Mouse (Mus musculus) kidney, embryonic 14.5 days (tissue): ENCODE measurements at regions not wholly inside any gene's neighbourhood (a gene's known extent, or its start where the extent isn't known, plus 50 kb on each side); places are given as distances from the start of the nearest gene placed in this dataset.

Experiments
- ATAC-seq: fragments of 200-750 bp; cut with Nextera tagmentation; 2 replicates; pipeline ENCODE4 v1.8.0; 2017; ENCODE audit warnings: moderate number of reproducible peaks, mild to moderate bottlenecking, moderate TSS enrichment, moderate library complexity; ENCODE audit not compliant: low FRiP score, low TSS enrichment
- H3K27ac ChIP-seq: fragments of 300-500 bp; sonication (generic); 2 replicates; pipeline ENCODE4 v1.5.1; 2014; ENCODE audit warnings: low read depth, mild to moderate bottlenecking, low read length, moderate library complexity, mixed read lengths
- H3K27me3 ChIP-seq: fragments of 300-500 bp; sonication (generic); 2 replicates; pipeline ENCODE4 v1.6.1; 2014; ENCODE audit warnings: mild to moderate bottlenecking, low read length; ENCODE audit not compliant: control insufficient read depth, insufficient read depth
- H3K36me3 ChIP-seq: fragments of 300-500 bp; sonication (generic); 2 replicates; pipeline ENCODE4 v1.6.1; 2014; ENCODE audit warnings: low read length, mixed read lengths; ENCODE audit not compliant: control insufficient read depth, insufficient read depth
- H3K4me1 ChIP-seq: fragments of 300-500 bp; sonication (generic); 2 replicates; pipeline ENCODE4 v1.6.1; 2014; ENCODE audit warnings: low read length, mixed read lengths; ENCODE audit not compliant: control insufficient read depth, insufficient read depth
- H3K4me2 ChIP-seq: fragments of 300-500 bp; sonication (generic); replicated peaks from 2 replicates; pipeline ENCODE4 v1.6.1; 2014; ENCODE audit warnings: low read depth, mild to moderate bottlenecking, low read length
- H3K4me3 ChIP-seq: fragments of 300-500 bp; sonication (generic); 2 replicates; pipeline ENCODE4 v1.5.1; 2014; ENCODE audit warnings: mild to moderate bottlenecking, low read length
- H3K9ac ChIP-seq: fragments of 300-500 bp; sonication (generic); 2 replicates; pipeline ENCODE4 v1.6.1; 2014; ENCODE audit warnings: low read depth, mild to moderate bottlenecking, low read length, moderate library complexity
- H3K9me3 ChIP-seq: fragments of 300-500 bp; sonication (generic); 2 replicates; pipeline ENCODE4 v1.6.1; 2016; ENCODE audit warnings: low read length; ENCODE audit not compliant: control insufficient read depth
- WGBS: fragments of 180-500 bp; shearing (Covaris S2); extraction: QIAGEN DNeasy Blood & Tissue Kit; methylation state at CpG from one replicate; pipeline ENCODE4 v1.1.7; 2014; 5-methylcytosine and 5-hydroxymethylcytosine counted together

DNA sequence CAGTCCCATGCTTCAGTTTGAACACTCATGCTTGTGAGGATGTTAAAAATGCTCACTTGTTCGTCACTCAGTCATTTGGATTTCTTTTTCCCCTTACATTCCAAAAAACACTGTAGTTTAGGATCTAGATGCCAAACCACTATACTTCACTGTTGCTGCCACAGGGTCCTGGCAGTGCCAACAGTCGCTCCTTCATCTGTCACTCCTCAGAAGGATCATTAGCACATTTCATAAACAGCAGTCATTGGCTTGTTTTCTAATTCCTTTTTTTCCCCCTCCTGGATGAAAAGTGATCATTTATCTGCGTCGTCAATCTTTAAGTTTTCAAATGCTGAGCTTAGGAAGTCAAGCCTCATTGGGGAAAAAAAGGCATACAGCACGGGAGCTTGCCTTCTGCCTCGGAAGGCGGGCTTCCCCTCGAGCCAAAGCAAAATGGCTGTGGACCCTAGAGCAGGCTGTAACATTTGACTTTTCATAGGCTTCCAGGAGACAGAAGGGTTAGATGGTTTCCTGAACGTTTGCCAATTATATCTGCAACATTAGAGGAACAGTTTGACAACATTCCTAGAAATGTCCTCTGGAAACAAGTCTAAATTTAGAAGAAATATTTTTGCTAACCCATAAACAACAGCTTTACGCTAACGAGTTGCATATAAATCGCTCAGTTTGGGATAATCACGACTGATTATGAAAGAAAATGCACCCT is 95.6 kb upstream of the Fat1 start:
- 70% methylated on average over 13 of the region's 13 CpGs for WGBS
- ATAC-seq, result no peak
- H3K9ac ChIP-seq, result no peak overlapping the region
- H3K27ac ChIP-seq, result no peak overlapping the region
- no peak overlapping the region for H3K4me2 ChIP-seq
- H3K27me3 ChIP-seq, result no peaks in the 10 kb centered on the region
- no peaks in the 10 kb centered on the region for H3K4me1 ChIP-seq
- H3K4me3 ChIP-seq, result no peak overlapping the region
- H3K9me3 ChIP-seq, result no peaks in the 10 kb centered on the region
- H3K36me3 ChIP-seq, result no peaks in the 10 kb centered on the region

DNA sequence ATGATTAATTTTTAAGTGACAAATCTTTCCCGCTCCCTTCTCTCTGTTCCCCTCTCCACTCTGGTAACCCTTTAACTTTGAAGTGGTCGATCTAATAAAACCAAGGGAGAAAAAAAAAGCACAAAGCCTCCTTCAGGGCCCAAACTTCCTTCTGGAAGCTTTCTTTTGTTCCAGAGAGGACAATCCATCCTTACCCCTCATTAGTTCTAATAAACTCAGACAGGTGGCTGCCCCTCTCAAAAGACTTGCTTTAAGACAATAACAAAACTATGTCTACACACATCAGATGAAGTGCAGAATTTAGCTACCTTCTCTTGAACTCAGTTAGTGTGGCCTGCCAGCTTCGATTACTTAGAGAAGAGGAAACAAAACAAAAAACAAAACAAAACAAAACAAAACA is 94.6 kb upstream of the Fat1 start:
- Histone ChIP-seq H3K9ac (no peak overlapping the region), H3K27ac (no peak overlapping the region), H3K9me3 (no peaks in the 10 kb centered on the region), H3K4me3 (no peak overlapping the region), H3K36me3 (no peaks in the 10 kb centered on the region), H3K27me3 (no peaks in the 10 kb centered on the region), H3K4me1 (no peaks in the 10 kb centered on the region), H3K4me2 (no peak overlapping the region)
- no peak for ATAC-seq
- 45% methylated on average over 3 of the region's 3 CpGs for WGBS

DNA sequence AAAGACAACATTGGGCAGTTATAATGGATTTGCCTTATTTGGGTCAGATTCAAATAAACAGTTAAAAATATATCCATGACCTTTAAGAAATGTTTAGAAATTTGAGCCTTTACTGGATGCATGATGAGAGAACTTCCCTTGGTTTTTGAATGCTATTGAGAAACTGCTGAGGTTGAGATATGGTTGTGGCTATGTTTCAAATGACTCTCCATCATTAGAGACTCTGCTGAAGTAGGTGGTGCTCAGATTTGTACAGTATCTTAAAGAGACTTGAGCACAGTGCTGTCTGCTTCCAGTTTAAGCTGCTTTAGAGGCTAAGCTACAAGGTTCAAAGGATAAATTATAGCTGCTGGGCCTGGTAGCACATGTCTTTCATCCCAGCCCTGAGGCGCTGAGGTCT is 90.9 kb upstream of the Fat1 start:
- 91% methylated on average over 1 of the region's 1 CpGs for WGBS
- no peaks in the 10 kb centered on the region for H3K9me3 ChIP-seq
- no peaks in the 10 kb centered on the region for H3K36me3 ChIP-seq
- H3K4me1 ChIP-seq, result no peaks in the 10 kb centered on the region
- no peak overlapping the region for H3K27ac ChIP-seq
- no peak overlapping the region for H3K4me2 ChIP-seq
- H3K27me3 ChIP-seq, result no peaks in the 10 kb centered on the region
- H3K9ac ChIP-seq, result no peak overlapping the region
- no peak overlapping the region for H3K4me3 ChIP-seq
- ATAC-seq, result no peak

DNA sequence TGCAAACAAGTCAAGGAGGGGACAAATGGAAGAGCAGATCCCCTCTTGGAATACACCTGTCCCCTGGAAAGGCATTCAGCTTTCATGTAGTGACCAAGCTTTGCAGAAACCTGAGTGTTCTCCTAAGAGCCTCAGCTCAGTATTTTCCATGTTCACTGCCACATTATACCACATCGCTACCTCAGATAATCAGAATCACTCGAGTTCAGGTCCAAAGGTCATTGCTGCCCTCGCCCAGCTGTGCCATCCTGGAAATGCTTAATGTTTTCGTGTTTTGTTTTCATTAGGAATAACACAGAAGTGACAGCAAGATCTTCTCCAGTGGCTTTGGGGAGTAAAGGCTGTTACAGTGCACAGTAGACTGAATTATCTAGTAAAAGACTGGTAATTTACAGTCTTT is 83.0 kb upstream of the Fat1 start:
- H3K4me1 ChIP-seq, result no peaks in the 10 kb centered on the region
- H3K4me3 ChIP-seq, result no peak overlapping the region
- no peak overlapping the region for H3K9ac ChIP-seq
- ATAC-seq, result no peak
- H3K4me2 ChIP-seq, result no peak overlapping the region
- 62% methylated on average over 4 of the region's 4 CpGs for WGBS
- H3K9me3 ChIP-seq, result no peaks in the 10 kb centered on the region
- H3K27ac ChIP-seq, result no peak overlapping the region
- no peaks in the 10 kb centered on the region for H3K36me3 ChIP-seq
- H3K27me3 ChIP-seq, result no peaks in the 10 kb centered on the region

DNA sequence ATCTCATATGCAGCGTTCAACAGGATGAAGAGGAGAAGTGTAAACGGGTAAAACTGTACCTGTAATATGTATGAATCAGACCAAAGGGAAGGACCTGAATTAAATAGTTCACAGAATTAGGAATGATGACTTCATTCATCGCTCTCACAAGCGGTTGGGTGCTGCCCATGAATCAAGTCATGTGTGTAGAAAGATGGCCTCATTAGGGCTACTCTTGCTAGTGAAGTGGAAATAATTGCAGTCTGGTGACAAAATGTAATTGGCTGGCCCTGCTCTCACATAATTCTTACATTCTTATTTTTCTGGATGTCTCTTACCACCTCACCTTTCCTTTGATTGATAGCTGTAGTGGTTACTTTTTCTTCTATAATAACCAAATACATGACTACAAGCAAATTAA is 80.1 kb upstream of the Fat1 start:
- no peak for ATAC-seq
- 89% methylated on average over 4 of the region's 4 CpGs for WGBS
- Histone ChIP-seq H3K27me3 (no peaks in the 10 kb centered on the region), H3K9ac (no peak overlapping the region), H3K4me3 (no peak overlapping the region), H3K4me2 (no peak overlapping the region), H3K27ac (no peak overlapping the region), H3K9me3 (no peaks in the 10 kb centered on the region), H3K36me3 (no peaks in the 10 kb centered on the region), H3K4me1 (no peaks in the 10 kb centered on the region)

DNA sequence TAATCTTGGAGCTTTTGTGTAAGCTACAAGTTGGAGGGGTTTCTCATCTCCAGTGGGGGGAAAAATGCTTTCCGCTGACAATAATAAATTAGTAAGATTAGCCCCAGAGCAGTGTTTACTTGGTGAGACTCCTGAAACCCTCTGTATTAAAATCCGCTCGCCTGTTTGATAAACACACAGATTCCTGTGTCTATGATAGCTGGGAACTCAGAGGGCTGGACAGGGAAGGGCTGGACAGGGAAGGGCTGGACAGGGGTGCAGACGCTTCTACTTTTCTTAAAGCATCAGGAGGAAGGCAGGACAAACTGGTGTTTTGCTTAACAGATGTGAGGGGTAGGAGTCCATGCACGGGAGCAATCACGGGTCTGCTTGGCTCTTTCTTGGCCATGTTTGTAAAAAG is 68.0 kb upstream of the Fat1 start:
- 49% methylated on average over 6 of the region's 6 CpGs for WGBS
- H3K4me2 ChIP-seq, result no peak overlapping the region

DNA sequence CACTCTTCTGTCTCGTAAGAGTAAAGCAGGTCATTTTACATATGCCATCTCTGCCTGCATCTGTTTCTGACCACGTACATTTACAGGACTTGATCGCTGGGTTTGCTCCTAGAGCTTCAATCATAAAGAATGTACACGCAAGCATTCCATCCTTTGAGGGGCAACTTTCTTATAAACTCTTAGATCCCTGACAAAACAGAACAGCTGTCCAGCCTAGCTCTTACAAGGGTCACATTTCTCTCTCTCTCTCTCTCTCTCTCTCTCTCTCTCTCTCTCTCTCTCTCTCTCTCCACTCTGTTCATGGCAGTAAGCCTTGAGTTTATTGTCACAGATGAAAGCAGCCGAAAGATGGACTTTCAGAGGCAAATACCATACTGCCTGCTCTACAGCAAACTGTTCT is 67.6 kb upstream of the Fat1 start:
- ATAC-seq, result no peak
- Histone ChIP-seq H3K4me3 (no peak overlapping the region), H3K9ac (no peak overlapping the region), H3K4me2 (no peak overlapping the region), H3K36me3 (no peaks in the 10 kb centered on the region), H3K27ac (no peak overlapping the region), H3K27me3 (no peaks in the 10 kb centered on the region), H3K9me3 (no peaks in the 10 kb centered on the region), H3K4me1 (0 out of 2 replicates have a peak, but pooled peaks cover 5% of the 10 kb centered on the region)
- WGBS, result 78% methylated on average over 5 of the region's 5 CpGs

More for the DNA sequence above, 68.0 kb upstream of the Fat1 start:
- Histone ChIP-seq H3K9me3 (no peaks in the 10 kb centered on the region), H3K36me3 (no peaks in the 10 kb centered on the region), H3K27me3 (no peaks in the 10 kb centered on the region), H3K4me1 (0 out of 2 replicates have a peak, but pooled peaks cover 5% of the 10 kb centered on the region), H3K4me3 (no peak overlapping the region), H3K9ac (no peak overlapping the region), H3K27ac (no peak overlapping the region)
- no peak for ATAC-seq

DNA sequence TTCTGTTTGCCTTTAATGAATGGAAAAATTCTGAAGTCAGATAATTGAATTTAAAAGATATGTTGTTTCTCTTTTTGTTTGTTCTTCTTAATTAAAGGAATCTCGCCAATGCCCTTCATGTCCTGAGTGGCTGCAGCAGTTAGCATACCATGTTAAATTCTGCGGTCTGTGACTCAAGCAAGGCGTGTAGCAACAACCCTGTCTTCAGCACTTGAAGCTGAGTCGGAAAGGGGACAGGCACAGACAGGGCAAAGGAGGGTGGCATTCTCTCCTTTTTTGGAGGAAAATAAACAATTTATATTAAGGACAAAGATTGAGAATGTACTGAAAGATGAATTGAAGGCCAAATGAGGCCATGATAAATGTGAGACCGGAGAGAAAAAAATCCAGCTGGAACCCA is 58.2 kb upstream of the Fat1 start:
- no peak overlapping the region for H3K4me3 ChIP-seq
- WGBS, result 35% methylated on average over 5 of the region's 5 CpGs
- ATAC-seq, result no peak
- H3K9me3 ChIP-seq, result no peaks in the 10 kb centered on the region
- no peaks in the 10 kb centered on the region for H3K27me3 ChIP-seq
- H3K4me2 ChIP-seq, result no peak overlapping the region
- H3K36me3 ChIP-seq, result no peaks in the 10 kb centered on the region
- H3K9ac ChIP-seq, result no peak overlapping the region
- H3K27ac ChIP-seq, result no peak overlapping the region
- H3K4me1 ChIP-seq, result no peaks in the 10 kb centered on the region

DNA sequence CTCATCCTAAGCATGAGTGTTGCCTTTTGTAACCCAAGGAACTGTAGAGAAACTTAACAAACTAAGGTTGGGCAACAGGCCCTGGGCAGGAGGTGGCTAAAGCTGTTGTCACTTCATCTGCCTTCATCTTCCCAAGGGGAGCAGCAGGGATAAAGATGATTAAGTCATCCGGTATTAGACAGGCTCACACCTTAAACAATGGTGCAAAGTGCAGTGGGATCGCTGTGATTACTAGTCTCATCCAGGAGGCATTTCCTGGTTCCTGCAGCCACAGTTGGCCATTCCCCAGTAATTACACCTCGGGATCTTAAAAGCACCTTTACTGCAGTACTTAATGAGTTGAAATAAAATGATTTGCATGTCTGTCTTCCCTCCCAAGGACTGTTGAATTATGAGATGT is 57.0 kb upstream of the Fat1 start:
- WGBS, result 32% methylated on average over 3 of the region's 3 CpGs
- Histone ChIP-seq H3K4me1 (no peaks in the 10 kb centered on the region), H3K4me3 (no peak overlapping the region), H3K36me3 (no peaks in the 10 kb centered on the region), H3K27me3 (no peaks in the 10 kb centered on the region), H3K4me2 (no peak overlapping the region), H3K9ac (no peak overlapping the region), H3K9me3 (no peaks in the 10 kb centered on the region), H3K27ac (no peak overlapping the region)
- ATAC-seq, result no peak
